ENCODE assay signal across 8 mouse cellular contexts in genomic region chr9:62777461-62777860, GRCm38 (mm10). TPM values are rescaled to one million over a fixed set of nuclear protein-coding genes. Genes with fewer than 3 reads are reported as not detected.
A peak's percentile ranks its signal among the peaks of the same experiment; 100 is the strongest.
DNase-seq lines count a peak whose midpoint lies in the region; ATAC-seq and TF ChIP-seq lines count a peak whose summit lies in the region.

No protein-coding gene starts in this region.

- 4% methylated on average over 5 of the region's 5 CpGs for WGBS in kidney, embryonic 15.5 days
- WGBS in liver, adult 2 months, result 10% methylated on average over 5 of the region's 5 CpGs

- DNase-seq in 3T3-L1 (ENCODE audit: low read depth, low spot score) (peak; percentile 88), Patski (ENCODE audit: low read depth, low spot score) (no peak)
- DNase-seq in cerebellum, postnatal 36 days, result peak; percentile 70 to 73
- peak; percentile 39 for DNase-seq in heart, adult 8-10 months (ENCODE audit: low spot score)
- peak; percentile 43 for DNase-seq in liver, adult 2 months (ENCODE audit: extremely low read depth, low read depth, low spot score)
- peak; percentile 78 for DNase-seq in neural tube, embryonic 10.5 days (ENCODE audit: extremely low spot score, low spot score)
- peak; percentile 71 for DNase-seq in thymus, postnatal 0 days (ENCODE audit: low spot score)

- TF ChIP-seq CTCF in Patski (IDR thresholded peaks at IDR 0.05), result peak; percentile 94
- peak; percentile 80 for TF ChIP-seq CTCF in liver, adult 2 months (IDR thresholded peaks at IDR 0.05; ENCODE audit: low read depth, low read length)

- no peaks in the 10 kb centered on the region for H3K79me2 ChIP-seq in liver, adult 2 months (ENCODE audit: control insufficient read depth, insufficient read depth, low read length)

- H3K27me3 ChIP-seq in Patski, result no peaks in the 10 kb centered on the region
- H3K27me3 ChIP-seq in kidney, embryonic 15.5 days, result no peaks in the 10 kb centered on the region
- H3K27me3 ChIP-seq in liver, adult 2 months (ENCODE audit: control insufficient read depth, insufficient read depth, low read length), result no peaks in the 10 kb centered on the region

- H3K9me3 ChIP-seq in kidney, embryonic 15.5 days (replicated peaks), result no peaks in the 10 kb centered on the region

- H3K4me3 ChIP-seq in kidney, embryonic 15.5 days (replicated peaks), result no peak overlapping the region
- no peak overlapping the region for H3K4me3 ChIP-seq in liver, adult 2 months (ENCODE audit: insufficient read depth, low read depth, low read length)

- H3K27ac ChIP-seq in kidney, embryonic 15.5 days, result no peak overlapping the region
- no peak overlapping the region for H3K27ac ChIP-seq in liver, adult 2 months (replicated peaks; ENCODE audit: insufficient read depth, low read depth, low read length)

- TF ChIP-seq POLR2A in liver, adult 2 months (IDR thresholded peaks at IDR 0.05; ENCODE audit: extremely low read depth, insufficient read depth, low read length), result no peak

- peak; percentile 79 for ATAC-seq in Patski
- peak; percentile 54 for ATAC-seq in kidney, embryonic 15.5 days (replicated peaks; ENCODE audit: low FRiP score)

- POLR2A ChIA-PET in Patski (lab: Charles Lee), result interaction anchor here (0.5 kb wide), 1 partner anchor 33 kb away, joined by 3 read pairs; no protein-coding TSS in a partner anchor

- H3K36me3 ChIP-seq in kidney, embryonic 15.5 days, result no peaks in the 10 kb centered on the region
- H3K36me3 ChIP-seq in liver, adult 2 months (ENCODE audit: control insufficient read depth, insufficient read depth, low read length), result no peaks in the 10 kb centered on the region

- H3K4me2 ChIP-seq in kidney, embryonic 15.5 days, result no peak overlapping the region

- peaks cover 11% of the 10 kb centered on the region for H3K4me1 ChIP-seq in kidney, embryonic 15.5 days
- peaks cover 6% of the 10 kb centered on the region for H3K4me1 ChIP-seq in liver, adult 2 months (ENCODE audit: control insufficient read depth, insufficient read depth, low read length)

- H3K9ac ChIP-seq in kidney, embryonic 15.5 days, result no peak overlapping the region
- no peak overlapping the region for H3K9ac ChIP-seq in liver, adult 2 months (ENCODE audit: low read depth, low read length)

- in situ Hi-C loops in Patski (cut with MboI; ENCODE audit: low pct_unique_long_range_greater_than_20kb), result loop anchor here (10.0 kb wide), 3 partner anchors 153 to 483 kb away; no protein-coding TSS in a partner anchor

- CTCF ChIA-PET in Patski (lab: Charles Lee), result interaction anchor here (0.6 to 3.0 kb wide), 14 partner anchors 10 to 301 kb away, joined by 3 to 12 read pairs (median 4); no protein-coding TSS in a partner anchor

RNA-seq across cellular contexts. Expression of gene Fem1b, which starts 34.3 kb away (rescaled TPM):
- polyA plus RNA-seq in Patski (2021), result 34.6 TPM
- 10 to 100 TPM; 13.7 to 14.5 (median 14.1) TPM for total RNA-seq in heart, adult 8-10 months (2022)
- polyA plus RNA-seq in kidney, embryonic 15.5 days (2015; fragmentation: Nextera tagmentation; extraction: Ambion mirVana), result 22.7 and 23.2 TPM in 2 replicates
- total RNA-seq in liver, adult 2 months (2014; rRNA removed), result 12.4 and 12.7 TPM in 2 replicates
- 3.2 and 3.3 TPM in 2 replicates for polyA plus RNA-seq in liver, adult 2 months (2012; rRNA removed)
- 11.3 and 11.6 TPM in 2 replicates for polyA plus RNA-seq in thymus, postnatal 0 days (2015; fragmentation: Nextera tagmentation; extraction: Ambion mirVana)
